Mouse (Mus musculus): Measurements from ENCODE around the gene Apoc4. TPM values are rescaled to one million over a fixed set of nuclear protein-coding genes. Genes with fewer than 3 reads are reported as not detected.

The Apoc4 gene
- total RNA-seq, 2 experiments from 2014 or later: not detected

DNA sequence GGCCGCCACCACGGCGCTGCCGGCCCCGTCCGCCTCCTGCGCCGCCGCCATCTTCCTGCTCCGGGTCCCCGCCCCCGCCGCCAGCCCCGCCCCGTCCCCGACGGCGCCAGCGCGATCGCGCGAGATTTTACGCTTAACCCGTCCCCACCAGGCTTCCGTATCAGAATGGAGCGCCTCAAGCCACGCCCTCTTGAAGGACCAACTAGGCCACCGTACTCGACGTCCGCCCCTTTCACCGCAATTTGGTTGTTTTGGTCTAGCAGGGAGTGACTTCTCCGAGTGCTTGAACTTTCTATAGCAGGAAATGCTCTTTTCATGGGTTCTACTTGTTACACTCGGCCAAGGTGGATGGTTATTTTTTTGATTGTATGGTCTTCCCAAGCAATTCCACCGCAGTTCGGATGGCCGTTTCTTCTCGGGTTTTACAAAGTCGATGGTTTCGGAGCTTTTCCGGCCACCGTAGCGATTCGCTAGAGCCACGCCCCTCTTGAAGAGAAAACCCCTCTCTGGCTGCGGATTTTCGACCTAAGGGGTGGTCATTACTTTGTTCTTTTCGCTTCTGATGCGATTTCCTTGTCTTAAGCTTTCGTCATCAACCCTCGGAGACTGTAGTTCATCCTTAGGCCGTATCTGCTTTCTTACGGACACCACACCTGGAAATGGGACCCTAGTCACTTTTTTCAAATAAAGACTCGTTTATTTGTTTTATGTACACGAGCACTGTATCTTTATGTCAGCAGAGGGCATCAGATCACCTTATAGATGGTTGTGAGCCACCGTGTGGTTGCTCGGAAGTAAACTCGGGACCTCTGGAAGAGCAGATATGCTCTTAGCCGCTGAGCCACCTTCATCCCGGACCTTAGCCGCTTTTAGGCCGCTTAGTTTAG is 16.1 kb downstream of the Apoc4 start, which contains the start of gene Clptm1:
Gene Clptm1, minus strand, starts transcription at position 79 of the 887 bp plus-strand sequence.
- Histone ChIP-seq H3K27ac (peak within 1 kb of the TSS; percentile 92), H3K4me3 (peak within 1 kb of the TSS; percentile 77)
- TF ChIP-seq CTCF (IDR thresholded peaks at IDR 0.05): peak; percentile 29; the same call in 1 of the 2 replicates
- intact Hi-C loops (cut with DNase I): no loop called here
- DNase-seq: peak; percentile 98

- no peak for DNase-seq
- intact Hi-C loops (cut with DNase I): no loop called here
- no peak; the same call in 1 of the 2 replicates for TF ChIP-seq CTCF (IDR thresholded peaks at IDR 0.05)
Measured at GRCm38 (mm10) chr7:19664455-19664954, 16.8 kb downstream of the Apoc4 start.

GRCm38 (mm10) chr7:19663940-19664339 is 17.3 kb downstream of the Apoc4 start:
- intact Hi-C loops (cut with DNase I): no loop called here
- DNase-seq: no peak
- Histone ChIP-seq H3K27ac (peak overlapping the region; percentile 92), H3K4me3 (peak overlapping the region; percentile 77)
- TF ChIP-seq CTCF (IDR thresholded peaks at IDR 0.05): no peak

More at GRCm38 (mm10) chr7:19664455-19664954, 16.8 kb downstream of the Apoc4 start:
- Histone ChIP-seq H3K4me3 (peak overlapping the region; percentile 77), H3K27ac (peak overlapping the region; percentile 92)

DNA sequence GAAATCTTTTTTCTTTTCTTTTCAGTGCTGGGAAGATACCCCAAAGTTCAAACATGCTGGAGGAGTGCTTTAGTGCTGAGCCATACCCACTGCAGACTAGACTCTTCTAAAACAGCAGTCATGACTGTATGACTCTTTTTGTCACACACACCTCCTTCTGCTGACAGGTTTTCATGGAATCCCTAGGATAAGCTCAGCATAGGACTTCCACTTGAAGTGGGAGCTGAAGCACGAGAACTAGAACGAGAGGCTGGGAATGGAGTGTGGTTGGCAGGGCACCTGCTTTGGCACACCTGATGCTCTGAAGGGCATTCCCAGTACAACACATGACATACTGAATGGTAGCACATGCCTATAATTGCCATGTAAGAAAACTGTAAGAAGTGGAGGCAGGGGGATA is 28.7 kb downstream of the Apoc4 start:
- no peak for DNase-seq
- no peak for TF ChIP-seq CTCF (IDR thresholded peaks at IDR 0.05)
- no peak overlapping the region for H3K27ac ChIP-seq
- intact Hi-C loops (cut with DNase I): no loop called here
- no peak overlapping the region for H3K4me3 ChIP-seq

DNA sequence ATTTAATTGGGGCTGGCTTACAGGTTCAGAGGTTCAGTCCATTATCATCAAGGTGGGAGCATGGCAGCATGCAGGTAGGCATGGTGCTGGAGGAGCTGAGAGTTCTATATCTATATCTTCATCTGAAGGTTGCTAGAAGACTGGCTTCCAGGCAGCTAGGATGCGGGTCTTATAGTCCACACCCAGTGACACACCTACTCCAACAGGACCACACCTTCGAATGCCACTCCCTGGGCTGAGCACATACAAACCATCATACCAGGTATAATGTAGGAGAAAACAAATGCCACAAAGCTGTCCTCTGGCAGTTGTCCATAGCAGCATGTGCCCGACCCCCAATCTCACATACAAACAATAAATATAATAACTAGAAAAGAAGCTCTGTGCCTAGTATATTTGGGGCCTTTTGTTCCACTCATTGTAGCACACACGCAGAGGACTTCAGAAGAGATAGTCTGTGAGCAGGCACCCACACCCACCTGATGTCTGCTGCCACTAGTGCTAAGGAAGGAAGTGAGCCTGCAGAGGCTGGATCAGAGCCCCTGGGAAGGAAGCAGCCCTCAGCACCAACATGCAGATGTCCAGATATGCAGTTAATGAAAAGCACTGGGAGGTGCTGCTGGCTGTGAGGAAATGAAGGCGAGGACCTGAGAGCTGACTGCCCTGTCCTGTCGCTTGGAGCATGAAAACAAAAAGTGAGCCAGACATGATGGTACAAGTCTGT is 30.1 kb downstream of the Apoc4 start:
- DNase-seq: no peak
- TF ChIP-seq CTCF (IDR thresholded peaks at IDR 0.05): no peak

GRCm38 (mm10) chr7:19641223-19641622 is 40.1 kb downstream of the Apoc4 start:
- intact Hi-C loops (cut with DNase I): no loop called here
- TF ChIP-seq CTCF (IDR thresholded peaks at IDR 0.05): no peak
- no peak for DNase-seq
- Histone ChIP-seq H3K4me3 (no peak overlapping the region), H3K27ac (no peak overlapping the region)

More for the DNA sequence above, 30.1 kb downstream of the Apoc4 start:
- no peak overlapping the region for H3K4me3 ChIP-seq
- no peak overlapping the region for H3K27ac ChIP-seq
- intact Hi-C loops (cut with DNase I): no loop called here

- Histone ChIP-seq H3K4me3 (no peak overlapping the region), H3K27ac (peak overlapping the region; percentile 83)
- intact Hi-C loops (cut with DNase I): no loop called here
- no peak for DNase-seq
- TF ChIP-seq CTCF (IDR thresholded peaks at IDR 0.05): no peak
Measured at GRCm38 (mm10) chr7:19635074-19635827, 46.0 kb downstream of the Apoc4 start.

DNA sequence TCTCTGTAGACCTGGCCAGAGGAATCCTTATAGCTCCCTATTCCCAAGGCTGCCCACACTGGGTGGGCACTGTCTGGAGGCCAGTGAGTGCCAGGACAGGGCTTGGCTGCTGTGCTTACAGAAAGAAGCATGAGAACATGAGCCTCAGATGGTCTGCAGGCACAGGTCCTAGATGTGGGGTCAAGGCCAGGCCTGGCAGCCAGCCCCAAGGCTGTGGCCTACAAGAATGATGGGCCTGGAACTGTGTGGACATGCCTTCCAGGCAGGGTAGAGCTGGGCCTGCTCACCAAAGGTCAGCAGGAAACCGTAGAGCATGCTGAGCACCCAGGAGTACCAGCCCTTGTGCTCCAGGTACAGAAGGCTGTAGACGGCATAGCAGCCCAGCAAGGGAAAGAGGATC is 46.7 kb downstream of the Apoc4 start:
- no peak for TF ChIP-seq CTCF (IDR thresholded peaks at IDR 0.05)
- H3K27ac ChIP-seq: peak overlapping the region; percentile 83
- no peak overlapping the region for H3K4me3 ChIP-seq
- DNase-seq: peak; percentile 82
- intact Hi-C loops (cut with DNase I): no loop called here

GRCm38 (mm10) chr7:19633855-19634254 is 47.4 kb downstream of the Apoc4 start:
- Histone ChIP-seq H3K27ac (no peak overlapping the region; the same call in 1 of the 2 replicates), H3K4me3 (no peak overlapping the region)
- intact Hi-C loops (cut with DNase I): no loop called here
- no peak for DNase-seq
- TF ChIP-seq CTCF (IDR thresholded peaks at IDR 0.05): no peak

DNA sequence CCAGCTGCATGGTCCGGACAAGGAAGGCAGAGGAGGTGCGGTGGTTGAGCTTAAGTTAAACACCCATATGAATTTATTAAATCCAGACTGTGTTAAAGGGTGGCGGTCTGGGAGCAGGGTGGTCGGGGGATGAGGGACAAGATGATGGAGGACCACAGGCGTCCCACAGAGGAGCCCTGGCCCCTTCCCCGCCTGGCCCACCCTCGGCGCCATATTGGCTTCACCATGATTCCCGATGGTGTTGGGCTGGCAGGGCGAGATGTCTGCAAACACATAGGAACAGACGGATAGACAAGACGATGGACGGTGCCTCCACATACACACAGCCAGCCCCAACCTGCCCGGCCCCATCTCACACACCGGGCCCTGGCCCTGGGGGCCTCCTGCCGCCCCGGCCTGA is 48.1 kb downstream of the Apoc4 start:
- intact Hi-C loops (cut with DNase I): no loop called here
- Histone ChIP-seq H3K4me3 (no peak overlapping the region), H3K27ac (no peak overlapping the region)
- DNase-seq: no peak
- TF ChIP-seq CTCF (IDR thresholded peaks at IDR 0.05): no peak

GRCm38 (mm10) chr7:19632720-19633119 is 48.6 kb downstream of the Apoc4 start:
- Histone ChIP-seq H3K4me3 (no peak overlapping the region), H3K27ac (no peak overlapping the region)
- TF ChIP-seq CTCF (IDR thresholded peaks at IDR 0.05): no peak
- intact Hi-C loops (cut with DNase I): no loop called here
- DNase-seq: no peak

- intact Hi-C loops (cut with DNase I): no loop called here
- DNase-seq: no peak
- H3K27ac ChIP-seq: no peak overlapping the region
- TF ChIP-seq CTCF (IDR thresholded peaks at IDR 0.05): no peak
- no peak overlapping the region for H3K4me3 ChIP-seq
Measured at GRCm38 (mm10) chr7:19632275-19632674, 49.0 kb downstream of the Apoc4 start.
